Mouse (Mus musculus) myocyte (in vitro differentiated cells): ENCODE data around the gene Stk11. TPM values are rescaled to one million over a fixed set of nuclear protein-coding genes. Genes with fewer than 3 reads are reported as not detected.

Experiments
- H3K27me3 ChIP-seq: one replicate; pipeline ENCODE4 v1.6.1; 2011; ENCODE audit not compliant: control insufficient read depth, insufficient read depth, insufficient read length
- H3K36me3 ChIP-seq: one replicate; pipeline ENCODE4 v1.6.1; 2011; ENCODE audit not compliant: control insufficient read depth, insufficient read depth
- H3K4me2 ChIP-seq: one replicate; pipeline ENCODE4 v1.6.1; 2011; ENCODE audit warnings: low read depth, control low read depth
- H3K4me3 ChIP-seq: one replicate; pipeline ENCODE4 v1.5.1; 2011; ENCODE audit warnings: mild to moderate bottlenecking, control low read depth, moderate library complexity
- H3K79me2 ChIP-seq: one replicate; pipeline ENCODE4 v1.6.1; 2011; ENCODE audit not compliant: control insufficient read depth, insufficient read depth
- H3ac ChIP-seq: one replicate; pipeline ENCODE4 v1.6.1; 2011; ENCODE audit not compliant: control insufficient read depth, insufficient read length
- CEBPB ChIP-seq: IDR thresholded peaks from 2 replicates; pipeline ENCODE4 v1.6.1; 2011; ENCODE audit warnings: mild to moderate bottlenecking, moderate library complexity; ENCODE audit not compliant: poor library complexity, insufficient read depth, severe bottlenecking
- E2F4 ChIP-seq: IDR thresholded peaks from one replicate; pipeline ENCODE4 v1.6.1; 2011; ENCODE audit warnings: mild to moderate bottlenecking, control low read depth, moderate library complexity; ENCODE audit not compliant: insufficient read depth
- MAX ChIP-seq: IDR thresholded peaks from one replicate; pipeline ENCODE4 v1.6.1; 2011; ENCODE audit warnings: low read depth, mild to moderate bottlenecking, control low read depth
- MYOD1 ChIP-seq, 3 experiments: IDR thresholded peaks; one replicate each; pipeline ENCODE4 v1.6.1; 2011; ENCODE audit warnings: control low read depth in 2 of 3, low read depth in 2 of 3, mild to moderate bottlenecking in 2 of 3, moderate library complexity in 1 of 3; ENCODE audit not compliant: insufficient read length in 2 of 3, control insufficient read depth in 1 of 3
- MYOG ChIP-seq, 3 experiments: IDR thresholded peaks; one replicate each; pipeline ENCODE4 v1.6.1; 2011; ENCODE audit warnings: control low read depth in 2 of 3, low read depth in 2 of 3, mild to moderate bottlenecking in 2 of 3; ENCODE audit not compliant: insufficient read length in 2 of 3, control insufficient read depth in 1 of 3, insufficient read depth in 1 of 3
- POLR2A ChIP-seq: IDR thresholded peaks from one replicate; pipeline ENCODE4 v1.6.1; 2011; ENCODE audit warnings: low read depth, mild to moderate bottlenecking, control low read depth, moderate library complexity; ENCODE audit not compliant: insufficient read length
- POLR2AphosphoS2 ChIP-seq: IDR thresholded peaks from one replicate; pipeline ENCODE4 v1.6.1; 2011; ENCODE audit warnings: low read depth, control low read depth; ENCODE audit not compliant: insufficient read length
- REST ChIP-seq: IDR thresholded peaks from one replicate; pipeline ENCODE4 v1.6.1; 2011; ENCODE audit warnings: mild to moderate bottlenecking, control low read depth, moderate library complexity; ENCODE audit not compliant: insufficient read depth, insufficient read length
- SRF ChIP-seq: IDR thresholded peaks from one replicate; pipeline ENCODE4 v1.6.1; 2011; ENCODE audit warnings: low read depth; ENCODE audit not compliant: control insufficient read depth, insufficient read length
- TCF12 ChIP-seq: IDR thresholded peaks from one replicate; pipeline ENCODE4 v1.6.1; 2011; ENCODE audit warnings: mild to moderate bottlenecking, control low read depth; ENCODE audit not compliant: poor library complexity, insufficient read depth, severe bottlenecking
- TCF3 ChIP-seq: IDR thresholded peaks from one replicate; pipeline ENCODE4 v1.6.1; 2011; ENCODE audit warnings: low read depth, control low read depth; ENCODE audit not compliant: insufficient read length
- USF1 ChIP-seq: IDR thresholded peaks from one replicate; pipeline ENCODE4 v1.6.1; 2011; ENCODE audit warnings: low read depth, mild to moderate bottlenecking, control low read depth, moderate library complexity
- polyA plus RNA-seq: library from polyadenylated mRNA; unstranded; fragments of >200 nt; fragmentation: generic; extraction: Trizol; gene quantifications from one replicate; pipeline ENCODE4 v1.2.1, GENCODE M21; 2012; ENCODE audit warnings: missing spikeins

The Stk11 gene
- polyA plus RNA-seq, 1 experiment: 150 TPM

- Histone ChIP-seq H3ac (no peak overlapping the region), H3K27me3 (no peaks in the 10 kb centered on the region), H3K79me2 (peaks cover 20% of the 10 kb centered on the region), H3K4me2 (no peak overlapping the region), H3K36me3 (peaks cover 6% of the 10 kb centered on the region), H3K4me3 (no peak overlapping the region)
- TF ChIP-seq MAX: no peak
- no peak for TF ChIP-seq TCF3
- peak; percentile 26 for TF ChIP-seq POLR2AphosphoS2
Measured at GRCm38 (mm10) chr10:80169651-80170050, 54.0 kb downstream of the Stk11 start.

- Histone ChIP-seq H3K4me3 (no peak overlapping the region), H3ac (no peak overlapping the region), H3K79me2 (peaks cover 20% of the 10 kb centered on the region), H3K27me3 (no peaks in the 10 kb centered on the region), H3K36me3 (peaks cover 6% of the 10 kb centered on the region), H3K4me2 (no peak overlapping the region)
- no peak for TF ChIP-seq USF1
- no peak for TF ChIP-seq MAX
- TF ChIP-seq POLR2AphosphoS2: no peak
- no peak for TF ChIP-seq SRF
- TF ChIP-seq MYOD1 (IDR thresholded peaks at IDR 0.05; ENCODE audit: control insufficient read depth in 1 of 3, insufficient read length in 2 of 3, low read depth in 2 of 3): no peak
- TF ChIP-seq REST: no peak
- no peak for TF ChIP-seq TCF12
- no peak for TF ChIP-seq E2F4
- TF ChIP-seq TCF3: no peak
- no peak for TF ChIP-seq CEBPB
- TF ChIP-seq POLR2A: no peak
- no peak for TF ChIP-seq MYOG (IDR thresholded peaks at IDR 0.05; ENCODE audit: control insufficient read depth in 1 of 3, insufficient read depth in 1 of 3, insufficient read length in 2 of 3, low read depth in 2 of 3)
Measured at GRCm38 (mm10) chr10:80170052-80170451, 54.4 kb downstream of the Stk11 start.

- TF ChIP-seq REST: no peak
- peak; percentile 19 for TF ChIP-seq POLR2A
- Histone ChIP-seq H3K27me3 (no peaks in the 10 kb centered on the region), H3K4me3 (no peak overlapping the region), H3ac (no peak overlapping the region), H3K36me3 (peaks cover 6% of the 10 kb centered on the region), H3K79me2 (peaks cover 20% of the 10 kb centered on the region), H3K4me2 (no peak overlapping the region)
Measured at GRCm38 (mm10) chr10:80170601-80171021, 55.0 kb downstream of the Stk11 start.

GRCm38 (mm10) chr10:80171252-80171651 is 55.6 kb downstream of the Stk11 start:
- H3K36me3 ChIP-seq: peaks cover 6% of the 10 kb centered on the region
- H3K27me3 ChIP-seq: no peaks in the 10 kb centered on the region
- TF ChIP-seq TCF12: no peak
- no peak for TF ChIP-seq MYOD1 (IDR thresholded peaks at IDR 0.05; ENCODE audit: control insufficient read depth in 1 of 3, insufficient read length in 2 of 3, low read depth in 2 of 3)
- no peak for TF ChIP-seq SRF
- no peak for TF ChIP-seq REST
- no peak for TF ChIP-seq USF1
- no peak for TF ChIP-seq MYOG (IDR thresholded peaks at IDR 0.05; ENCODE audit: control insufficient read depth in 1 of 3, insufficient read depth in 1 of 3, insufficient read length in 2 of 3, low read depth in 2 of 3)
- TF ChIP-seq TCF3: no peak
- TF ChIP-seq MAX: no peak
- no peak for TF ChIP-seq E2F4
- TF ChIP-seq POLR2A: no peak
- TF ChIP-seq CEBPB: no peak
- TF ChIP-seq POLR2AphosphoS2: no peak
- H3ac ChIP-seq: no peak overlapping the region
- H3K4me2 ChIP-seq: no peak overlapping the region
- H3K4me3 ChIP-seq: no peak overlapping the region
- peaks cover 20% of the 10 kb centered on the region for H3K79me2 ChIP-seq

GRCm38 (mm10) chr10:80171760-80172526 is 56.3 kb downstream of the Stk11 start:
- peaks cover 20% of the 10 kb centered on the region for H3K79me2 ChIP-seq
- peaks cover 6% of the 10 kb centered on the region for H3K36me3 ChIP-seq
- TF ChIP-seq POLR2A: peak; percentile 12
- TF ChIP-seq POLR2AphosphoS2: peak; percentile 52
- TF ChIP-seq USF1: no peak
- no peak for TF ChIP-seq TCF12
- H3K4me3 ChIP-seq: peak overlapping the region; percentile 33
- peak overlapping the region; percentile 75 for H3K4me2 ChIP-seq
- peak overlapping the region; percentile 1 for H3ac ChIP-seq
- no peaks in the 10 kb centered on the region for H3K27me3 ChIP-seq
